Mouse (Mus musculus): ENCODE measurements at regions not wholly inside any gene's neighbourhood (a gene's known extent, or its start where the extent isn't known, plus 50 kb on each side); places are given as distances from the start of the nearest gene placed in this dataset.

- DNase-seq (ENCODE audit: low read depth), result no peak
These were observed 205.2 kb downstream of the Gm11077 start for GRCm38 (mm10) chr6:140934286-140934685.

DNA sequence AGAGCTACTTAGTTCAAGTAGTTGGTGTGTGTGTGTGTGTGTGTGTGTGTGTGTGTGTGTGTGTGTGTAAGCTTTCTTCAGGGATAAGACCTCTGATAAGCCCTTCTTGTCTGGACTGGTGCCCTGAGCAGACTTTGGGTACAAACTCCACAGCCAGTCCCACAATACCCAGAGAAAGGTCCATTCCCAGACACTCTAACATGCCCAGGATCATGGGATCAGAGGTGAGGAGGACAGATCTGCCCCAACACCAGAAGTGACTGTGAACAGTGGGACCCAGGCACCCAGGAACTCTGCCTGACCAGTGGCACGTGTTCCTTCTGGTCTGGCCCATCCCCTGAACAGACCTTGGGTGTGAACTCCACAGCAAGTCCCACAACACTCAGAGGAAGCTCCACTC lies 208.9 kb downstream of the Gm11077 start:
- no peak for DNase-seq (ENCODE audit: low read depth)

GRCm38 (mm10) chr6:140946720-140947119 lies 217.6 kb downstream of the Gm11077 start:
- no peak for DNase-seq (ENCODE audit: low read depth)

- no peak for DNase-seq (ENCODE audit: low read depth)
These were observed 221.4 kb downstream of the Gm11077 start for GRCm38 (mm10) chr6:140950483-140950882.

- no peak for DNase-seq (ENCODE audit: low read depth)
These were observed 224.2 kb downstream of the Gm11077 start for GRCm38 (mm10) chr6:140953256-140953655.

DNA sequence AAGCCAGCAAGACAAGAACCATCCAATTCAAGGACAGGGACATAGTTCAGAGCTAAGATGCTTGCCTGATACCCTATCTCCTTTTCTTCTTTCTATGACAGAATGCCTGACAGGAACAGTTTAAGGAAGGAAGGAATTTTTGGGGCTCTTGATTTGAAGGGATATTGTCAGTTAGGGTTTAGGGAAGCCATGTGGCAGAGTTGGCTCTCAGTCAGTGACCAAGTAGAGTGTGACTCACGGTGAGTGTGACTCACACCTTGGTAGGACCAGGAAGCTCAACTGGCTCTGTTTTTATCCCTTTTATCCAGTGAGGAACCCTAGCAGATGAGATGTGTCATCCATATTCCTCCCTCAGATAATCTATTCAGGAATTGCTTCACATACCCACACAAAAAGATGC lies 224.6 kb downstream of the Gm11077 start:
- DNase-seq (ENCODE audit: low read depth), result peak; percentile 12

- DNase-seq (ENCODE audit: low read depth), result no peak
These were observed 226.9 kb downstream of the Gm11077 start for GRCm38 (mm10) chr6:140955751-140956521.

DNA sequence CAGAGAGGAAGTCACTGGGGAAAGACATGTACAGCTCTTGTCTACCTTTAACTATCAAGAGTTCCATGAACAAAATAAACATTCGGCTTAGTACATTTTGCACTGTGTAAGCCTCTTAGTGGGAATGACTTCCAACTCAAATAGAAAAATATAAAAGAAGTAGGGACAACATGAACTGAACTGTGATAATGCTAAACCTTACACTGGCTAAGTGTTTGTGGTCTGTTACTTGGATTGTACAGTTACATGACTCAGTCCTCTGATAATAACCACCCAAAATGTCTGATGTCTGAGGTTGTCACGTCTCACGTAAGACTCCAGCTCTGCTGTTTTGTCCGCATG lies 227.4 kb downstream of the Gm11077 start:
- DNase-seq (ENCODE audit: low read depth), result no peak

GRCm38 (mm10) chr6:140961987-140962386 lies 232.9 kb downstream of the Gm11077 start:
- no peak for DNase-seq (ENCODE audit: low read depth)

GRCm38 (mm10) chr6:140962563-140962962 lies 233.5 kb downstream of the Gm11077 start:
- no peak for DNase-seq (ENCODE audit: low read depth)

GRCm38 (mm10) chr6:140973732-140974131 lies 244.6 kb downstream of the Gm11077 start:
- no peak for DNase-seq (ENCODE audit: low read depth)

GRCm38 (mm10) chr6:140976989-140977388 lies 247.9 kb downstream of the Gm11077 start:
- no peak for DNase-seq (ENCODE audit: low read depth)

DNA sequence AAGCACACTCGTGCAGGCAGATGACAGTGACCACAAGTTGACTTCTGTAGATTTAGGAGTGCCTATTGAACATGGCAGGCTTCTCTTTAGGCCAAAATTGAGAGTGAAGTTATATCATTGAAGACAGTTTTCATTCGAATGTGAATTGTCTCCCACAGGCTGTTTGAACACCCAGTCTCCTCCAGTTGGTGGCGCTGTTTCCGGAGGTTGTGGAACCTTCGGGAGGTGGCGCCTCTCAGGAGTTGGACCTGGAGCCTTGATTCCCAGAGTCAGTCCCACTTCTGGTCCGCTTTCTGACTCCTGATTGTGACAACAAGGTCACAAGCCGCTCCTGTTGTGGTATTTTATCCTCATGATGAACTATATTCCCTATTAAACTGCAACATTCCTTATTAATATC lies 254.5 kb downstream of the Gm11077 start:
- DNase-seq (ENCODE audit: low read depth), result no peak

GRCm38 (mm10) chr6:140984249-140984648 lies 255.2 kb downstream of the Gm11077 start:
- DNase-seq (ENCODE audit: low read depth), result no peak

DNA sequence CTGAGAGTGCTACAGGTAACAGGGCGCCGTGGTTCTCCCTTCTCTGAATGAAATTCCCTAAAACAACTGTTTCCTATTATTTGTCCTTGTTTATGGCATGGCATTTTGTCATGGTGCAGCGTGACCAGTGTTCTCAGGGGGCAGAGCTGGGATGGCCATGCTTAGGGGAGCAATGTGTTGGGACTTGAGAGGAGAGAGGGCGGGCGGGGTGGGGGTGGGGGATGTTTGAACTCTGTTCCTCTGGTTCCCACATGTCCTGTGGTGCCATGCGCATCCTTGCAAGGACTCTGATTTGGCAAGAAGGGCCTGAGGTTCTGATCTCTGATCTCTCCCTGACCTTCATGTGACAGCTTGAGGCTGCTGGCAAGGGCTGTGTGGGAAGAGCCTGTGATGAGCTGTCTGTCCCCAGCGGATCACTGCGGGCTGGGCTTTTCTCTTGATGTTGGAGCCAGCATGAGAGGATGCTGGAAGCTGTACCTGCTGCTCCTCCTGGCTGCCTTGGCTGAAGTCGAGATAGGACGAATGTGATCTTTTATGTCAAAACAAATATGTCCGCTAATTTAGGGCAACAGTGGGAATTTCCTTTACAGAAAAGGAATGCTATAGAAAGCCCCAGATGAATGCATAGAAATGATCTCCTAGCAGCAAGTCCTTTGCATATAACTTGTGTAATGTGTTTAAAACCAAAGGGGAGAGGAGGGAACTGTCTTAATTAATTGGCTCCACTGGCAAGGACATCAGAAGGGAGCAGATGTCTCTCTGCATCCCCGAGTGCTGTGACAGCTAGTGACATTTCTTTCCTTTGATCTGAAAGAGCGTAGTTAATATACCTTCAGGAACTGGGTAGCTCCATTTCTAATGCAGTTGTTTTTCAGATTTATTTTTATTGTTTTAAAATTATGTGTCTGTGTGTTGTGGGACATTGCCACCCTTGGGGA lies 255.2 kb upstream of the Pde3a start:
- no peak for DNase-seq (ENCODE audit: low read depth)

DNA sequence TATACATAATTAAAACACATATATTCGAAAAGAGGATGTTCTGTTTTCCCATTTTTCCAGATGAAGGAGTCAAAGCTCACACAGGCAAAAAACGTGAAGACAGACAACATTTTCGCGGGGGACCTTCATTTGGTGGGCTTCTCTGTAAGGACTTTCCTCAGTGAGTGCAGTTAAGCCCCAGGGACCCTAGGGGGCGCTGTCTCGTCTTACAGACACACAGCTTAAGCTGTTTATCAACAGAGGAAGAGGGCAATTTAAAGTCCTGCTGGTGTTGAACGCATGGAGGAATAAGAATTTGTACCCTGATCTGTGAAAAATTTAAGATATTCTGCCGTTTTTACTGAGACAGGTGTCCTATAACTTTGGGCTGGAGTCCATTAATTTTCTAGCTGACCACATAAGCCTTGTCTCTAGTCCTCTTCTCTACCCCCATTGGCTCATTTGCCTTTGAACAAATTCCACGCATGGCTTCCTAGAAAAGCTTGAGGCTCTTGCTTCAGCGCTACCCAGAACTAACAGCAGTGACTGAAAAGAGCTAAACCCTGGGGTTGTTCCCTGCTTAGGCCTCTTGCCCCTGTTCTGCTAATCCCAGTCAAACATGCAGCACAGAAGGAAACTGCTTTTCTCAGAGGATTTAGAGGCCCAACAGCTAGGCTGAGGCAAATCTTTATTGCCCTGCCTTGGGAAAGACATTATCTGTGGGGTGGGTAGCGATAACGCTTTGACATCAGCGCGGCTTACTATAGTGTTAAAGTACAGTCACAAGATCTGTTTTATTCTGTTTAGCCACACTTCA lies 253.5 kb upstream of the Pde3a start:
- no peak for DNase-seq (ENCODE audit: low read depth)

GRCm38 (mm10) chr6:140998069-140998468 lies 251.0 kb upstream of the Pde3a start:
- no peak for DNase-seq (ENCODE audit: low read depth)

DNA sequence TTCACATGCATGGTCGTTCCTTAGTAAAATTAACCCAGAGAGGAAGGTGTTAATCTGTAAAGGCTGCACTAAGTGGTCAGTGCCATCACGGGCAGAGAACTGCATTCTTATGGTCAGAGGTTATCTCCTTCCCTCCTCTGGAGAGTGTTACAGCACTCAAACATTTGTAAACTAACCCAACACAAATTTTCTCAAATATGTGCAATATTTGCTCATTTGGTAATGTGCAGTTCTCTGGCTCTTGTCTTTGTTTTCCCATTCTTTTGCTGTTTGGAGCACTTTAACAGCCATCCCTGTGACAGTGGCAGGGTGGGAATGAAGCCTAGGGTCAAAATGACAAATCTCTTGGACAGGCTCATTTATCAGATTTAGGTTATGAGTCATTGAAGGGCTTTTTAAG lies 248.5 kb upstream of the Pde3a start:
- DNase-seq (ENCODE audit: low read depth), result no peak

GRCm38 (mm10) chr6:141001306-141001705 lies 247.8 kb upstream of the Pde3a start:
- no peak for DNase-seq (ENCODE audit: low read depth)

DNA sequence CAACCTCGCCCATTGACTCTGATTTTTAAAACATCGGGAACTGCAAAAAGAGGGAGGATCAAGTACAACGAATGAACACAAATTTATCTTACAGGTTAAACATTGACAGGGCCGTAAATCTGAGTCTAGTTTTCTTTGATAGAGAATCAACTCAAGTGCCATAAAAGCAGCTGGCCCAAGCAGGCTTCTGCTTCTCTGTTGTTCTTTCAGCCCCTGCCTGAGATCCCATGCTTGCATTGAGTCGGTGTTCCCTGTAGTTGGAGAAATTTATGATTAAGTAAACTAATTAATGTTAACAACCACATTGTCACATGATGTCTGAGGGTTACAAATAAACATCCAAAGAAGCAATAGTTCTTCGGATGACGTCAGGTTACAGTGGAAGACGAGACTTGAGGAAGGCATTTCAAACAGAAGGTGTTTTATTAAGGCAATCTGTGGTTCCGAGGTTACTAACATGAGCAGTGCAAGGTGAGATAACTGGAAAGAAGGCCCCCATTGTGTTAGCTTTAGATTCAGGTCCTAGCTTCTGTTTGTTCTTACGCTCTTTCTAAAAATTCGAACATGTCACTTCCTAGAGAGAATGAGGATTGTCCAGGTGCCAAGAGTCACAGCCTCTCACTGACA lies 233.9 kb upstream of the Pde3a start:
- DNase-seq (ENCODE audit: low read depth), result no peak

GRCm38 (mm10) chr6:141023501-141023900 lies 225.6 kb upstream of the Pde3a start:
- DNase-seq (ENCODE audit: low read depth), result no peak

DNA sequence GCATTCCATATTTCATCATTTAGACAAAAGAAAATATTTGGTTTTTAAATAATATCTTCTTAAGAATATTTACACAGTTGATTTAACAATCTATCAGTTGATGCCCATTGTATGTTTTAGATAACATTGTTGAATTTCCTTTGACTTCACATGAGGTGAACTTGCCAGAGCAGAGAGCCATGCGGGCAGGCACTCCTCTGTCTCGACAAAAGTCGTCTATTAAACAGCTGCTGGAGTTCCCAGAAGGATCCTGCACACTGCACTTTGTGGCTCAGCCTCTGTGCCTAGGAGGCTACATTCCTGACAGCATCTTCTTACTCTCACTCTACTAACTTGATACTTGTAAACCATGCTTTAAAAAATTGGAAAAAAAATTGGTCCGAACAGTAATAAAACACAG lies 221.7 kb upstream of the Pde3a start:
- DNase-seq (ENCODE audit: low read depth), result no peak
